Mouse (Mus musculus): ENCODE data around the gene Lrrc17.
"Not testable (repeated sequence)": the region's sequence is repeated elsewhere in the genome, so short reads cannot be mapped to it uniquely, and the experiment has no call there.

Gene Lrrc17

DNA sequence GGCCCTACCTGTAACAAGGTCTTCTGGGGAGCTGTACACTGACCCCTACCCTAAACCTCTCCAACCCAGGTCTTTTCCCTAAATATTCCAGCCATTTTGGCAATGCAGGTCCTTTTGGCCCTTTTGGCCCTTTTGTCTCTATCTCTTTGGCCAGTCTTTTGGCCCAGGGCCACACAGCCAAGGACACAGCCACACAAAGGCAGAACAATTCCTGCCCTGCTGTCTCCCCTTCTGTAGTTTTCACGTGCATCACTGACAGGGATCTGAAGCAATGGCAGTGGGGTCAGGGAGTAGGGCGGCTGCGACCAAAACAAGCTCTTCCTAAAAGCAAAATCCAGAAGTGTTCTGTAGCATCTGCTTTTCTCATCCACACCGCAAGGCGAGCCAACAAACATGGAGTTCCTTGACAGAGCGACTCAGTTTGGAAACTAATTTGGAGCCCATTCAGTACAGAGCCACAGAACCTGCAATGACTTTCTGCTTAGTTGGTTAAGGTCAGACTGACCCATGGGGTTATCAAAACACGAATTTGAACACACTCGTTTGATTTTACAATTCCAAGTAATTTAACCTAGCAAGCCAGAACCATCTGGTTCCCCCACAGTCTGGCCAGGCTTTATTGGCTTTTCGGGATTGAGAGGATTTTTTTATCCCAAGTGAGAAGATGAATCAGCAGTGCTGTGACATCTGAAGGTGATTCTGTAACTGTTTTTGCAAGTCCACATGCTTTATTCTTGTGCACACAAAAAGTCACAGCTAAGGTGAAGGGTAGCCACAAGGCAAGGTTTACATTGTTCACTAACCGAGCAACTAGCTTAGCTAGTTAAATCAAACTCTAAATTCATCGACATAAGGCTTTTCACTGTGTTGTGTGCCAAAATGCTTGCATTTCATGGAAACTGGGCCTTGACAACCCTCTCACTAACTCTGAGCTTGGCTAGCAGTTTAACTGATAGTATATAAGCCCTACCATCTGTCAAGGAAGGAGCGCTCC lies 65.2 kb downstream of the Lrrc17 start:
- DNase-seq: no peak

DNA sequence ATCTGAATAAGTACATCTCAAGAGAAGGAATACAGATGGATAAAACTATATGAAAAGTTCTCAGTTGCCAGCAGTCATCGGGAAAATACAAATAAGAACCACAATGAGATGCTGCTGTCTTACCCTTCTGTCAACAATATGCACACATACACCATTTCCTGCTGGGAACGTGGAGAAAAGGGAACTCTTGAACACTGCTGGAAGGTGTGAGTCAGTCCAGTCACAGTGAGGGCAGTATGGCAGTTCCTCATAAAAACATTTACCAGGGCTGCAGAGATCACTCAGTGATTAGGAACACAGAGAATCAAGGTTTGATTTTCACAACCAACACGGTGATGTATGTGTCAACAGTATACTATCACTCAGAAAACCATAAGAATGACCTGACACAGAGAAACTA lies 67.6 kb downstream of the Lrrc17 start:
- no peak for DNase-seq

DNA sequence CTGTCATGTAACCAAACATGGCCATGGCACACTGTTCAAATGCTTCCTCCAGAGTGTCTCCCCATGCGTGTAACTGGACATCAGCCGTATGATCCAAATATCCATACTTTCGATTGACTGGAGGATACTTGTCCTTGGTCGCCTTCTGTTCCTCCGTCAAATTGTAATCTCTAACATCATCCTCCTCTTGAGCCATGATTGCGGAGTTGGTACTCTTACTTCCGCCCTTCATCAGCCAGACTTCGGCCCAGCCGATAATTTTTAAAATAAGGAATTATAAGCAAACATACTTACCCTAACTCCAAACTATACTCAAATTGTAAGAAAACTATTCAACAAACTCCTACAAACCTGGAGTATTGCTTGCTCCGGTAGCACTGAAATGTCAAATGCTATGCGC lies 70.9 kb downstream of the Lrrc17 start:
- not testable (repeated sequence) for DNase-seq

DNA sequence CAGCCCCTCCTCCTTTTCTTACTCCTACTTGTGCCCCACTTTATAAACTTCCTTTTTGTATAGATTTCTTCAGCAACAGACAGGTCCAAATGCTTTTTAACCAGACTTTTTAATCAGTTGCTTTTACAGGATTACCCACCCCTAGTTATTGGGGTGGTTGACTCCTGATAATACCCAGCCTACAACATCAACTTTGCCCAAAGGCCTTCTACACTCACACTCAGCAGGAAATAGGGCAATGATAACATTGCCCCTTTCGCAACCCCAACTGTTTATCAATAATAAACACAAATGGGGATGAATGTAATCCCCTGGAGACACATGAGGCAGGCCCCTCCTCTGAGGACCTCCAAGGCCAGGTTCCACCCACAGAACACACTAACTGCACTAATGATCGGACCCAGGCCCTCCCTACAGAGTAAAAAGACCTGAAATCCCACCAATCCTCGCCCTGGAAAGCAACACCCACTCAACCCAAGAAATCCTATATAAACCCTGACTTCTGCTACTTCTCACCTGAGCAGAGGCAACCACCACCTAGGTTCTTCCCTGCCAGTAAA lies 73.2 kb downstream of the Lrrc17 start:
- no peak for DNase-seq
